Mouse (Mus musculus): Measurements from ENCODE around the gene Odc1. TPM values are rescaled to one million over a fixed set of nuclear protein-coding genes. Genes with fewer than 3 reads are reported as not detected.

Odc1 gene
- polyA plus RNA-seq, 1 experiment from 2014 or later, result 267 TPM

- Histone ChIP-seq H3K27me3 (ENCODE audit: control insufficient read depth, insufficient read depth, low read length) (no peaks in the 10 kb centered on the region), H3K4me3 (ENCODE audit: low read depth, low read length) (no peak overlapping the region), H3K4me2 (replicated peaks; ENCODE audit: low read depth, low read length) (no peak overlapping the region), H3K4me1 (replicated peaks; ENCODE audit: control insufficient read depth, insufficient read depth, low read length) (no peaks in the 10 kb centered on the region), H3K27ac (ENCODE audit: low read depth, low read length) (no peak overlapping the region), H3K9ac (ENCODE audit: low read depth, low read length) (no peak overlapping the region), H3K36me3 (ENCODE audit: control insufficient read depth, insufficient read depth, low read length) (no peaks in the 10 kb centered on the region), H3K9me3 (ENCODE audit: control insufficient read depth, low read length) (no peaks in the 10 kb centered on the region)
- ATAC-seq (ENCODE audit: low FRiP score) (no peak), DNase-seq (ENCODE audit: low spot score) (no peak)
- 85% methylated on average over 4 of the region's 4 CpGs for WGBS
These were observed 30.0 kb downstream of the Odc1 start for GRCm38 (mm10) chr12:17574591-17574990.

- DNase-seq (ENCODE audit: low spot score) (no peak), ATAC-seq (ENCODE audit: low FRiP score) (no peak)
- H3K36me3 ChIP-seq (ENCODE audit: control insufficient read depth, insufficient read depth, low read length), result no peaks in the 10 kb centered on the region
- H3K4me3 ChIP-seq (ENCODE audit: low read depth, low read length), result no peak overlapping the region
- 66% methylated on average over 5 of the region's 5 CpGs for WGBS
- no peaks in the 10 kb centered on the region for H3K9me3 ChIP-seq (ENCODE audit: control insufficient read depth, low read length)
- no peak overlapping the region for H3K27ac ChIP-seq (ENCODE audit: low read depth, low read length)
- no peak overlapping the region for H3K9ac ChIP-seq (ENCODE audit: low read depth, low read length)
- H3K4me1 ChIP-seq (replicated peaks; ENCODE audit: control insufficient read depth, insufficient read depth, low read length), result no peaks in the 10 kb centered on the region
- no peak overlapping the region for H3K4me2 ChIP-seq (replicated peaks; ENCODE audit: low read depth, low read length)
- H3K27me3 ChIP-seq (ENCODE audit: control insufficient read depth, insufficient read depth, low read length), result no peaks in the 10 kb centered on the region
These were observed 30.7 kb downstream of the Odc1 start for GRCm38 (mm10) chr12:17575156-17575910.

GRCm38 (mm10) chr12:17576041-17576440 is 31.4 kb downstream of the Odc1 start:
- no peak overlapping the region for H3K4me3 ChIP-seq (ENCODE audit: low read depth, low read length)
- H3K36me3 ChIP-seq (ENCODE audit: control insufficient read depth, insufficient read depth, low read length), result no peaks in the 10 kb centered on the region
- ATAC-seq (ENCODE audit: low FRiP score), result 0 out of 2 replicates have a peak, but pooled peaks have one; percentile 51
- WGBS, result 5% methylated on average over 6 of the region's 6 CpGs
- H3K9me3 ChIP-seq (ENCODE audit: control insufficient read depth, low read length), result no peaks in the 10 kb centered on the region
- no peak overlapping the region for H3K4me2 ChIP-seq (replicated peaks; ENCODE audit: low read depth, low read length)
- DNase-seq (ENCODE audit: low spot score), result no peak
- H3K9ac ChIP-seq (ENCODE audit: low read depth, low read length), result no peak overlapping the region
- no peak overlapping the region for H3K27ac ChIP-seq (ENCODE audit: low read depth, low read length)
- H3K4me1 ChIP-seq (replicated peaks; ENCODE audit: control insufficient read depth, insufficient read depth, low read length), result no peaks in the 10 kb centered on the region
- no peaks in the 10 kb centered on the region for H3K27me3 ChIP-seq (ENCODE audit: control insufficient read depth, insufficient read depth, low read length)

- no peak overlapping the region for H3K27ac ChIP-seq (ENCODE audit: low read depth, low read length)
These were observed 34.0 kb downstream of the Odc1 start for GRCm38 (mm10) chr12:17578601-17579000.

GRCm38 (mm10) chr12:17581001-17581400 is 36.4 kb downstream of the Odc1 start:
- Histone ChIP-seq H3K27ac (ENCODE audit: low read depth, low read length) (no peak overlapping the region), H3K4me3 (ENCODE audit: low read depth, low read length) (no peak overlapping the region), H3K9ac (ENCODE audit: low read depth, low read length) (no peak overlapping the region), H3K4me1 (replicated peaks; ENCODE audit: control insufficient read depth, insufficient read depth, low read length) (no peaks in the 10 kb centered on the region), H3K9me3 (ENCODE audit: control insufficient read depth, low read length) (no peaks in the 10 kb centered on the region), H3K36me3 (ENCODE audit: control insufficient read depth, insufficient read depth, low read length) (no peaks in the 10 kb centered on the region), H3K27me3 (ENCODE audit: control insufficient read depth, insufficient read depth, low read length) (no peaks in the 10 kb centered on the region), H3K4me2 (replicated peaks; ENCODE audit: low read depth, low read length) (no peak overlapping the region)
- no peak for ATAC-seq (ENCODE audit: low FRiP score)
- WGBS, result 68% methylated on average over 6 of the region's 6 CpGs
- DNase-seq (ENCODE audit: low spot score), result no peak

More at GRCm38 (mm10) chr12:17578601-17579000, 34.0 kb downstream of the Odc1 start:
- no peaks in the 10 kb centered on the region for H3K4me1 ChIP-seq (replicated peaks; ENCODE audit: control insufficient read depth, insufficient read depth, low read length)
- H3K9me3 ChIP-seq (ENCODE audit: control insufficient read depth, low read length), result no peaks in the 10 kb centered on the region
- no peak overlapping the region for H3K4me3 ChIP-seq (ENCODE audit: low read depth, low read length)
- no peak for DNase-seq (ENCODE audit: low spot score)
- H3K9ac ChIP-seq (ENCODE audit: low read depth, low read length), result no peak overlapping the region
- ATAC-seq (ENCODE audit: low FRiP score), result no peak
- WGBS, result 63% methylated on average over 4 of the region's 4 CpGs
- no peak overlapping the region for H3K4me2 ChIP-seq (replicated peaks; ENCODE audit: low read depth, low read length)
- H3K36me3 ChIP-seq (ENCODE audit: control insufficient read depth, insufficient read depth, low read length), result no peaks in the 10 kb centered on the region
- H3K27me3 ChIP-seq (ENCODE audit: control insufficient read depth, insufficient read depth, low read length), result no peaks in the 10 kb centered on the region

- H3K4me3 ChIP-seq (ENCODE audit: low read depth, low read length), result no peak overlapping the region
- no peaks in the 10 kb centered on the region for H3K4me1 ChIP-seq (replicated peaks; ENCODE audit: control insufficient read depth, insufficient read depth, low read length)
- WGBS, result 96% methylated on average over 4 of the region's 4 CpGs
- H3K36me3 ChIP-seq (ENCODE audit: control insufficient read depth, insufficient read depth, low read length), result no peaks in the 10 kb centered on the region
- DNase-seq (ENCODE audit: low spot score) (no peak), ATAC-seq (ENCODE audit: low FRiP score) (no peak)
- no peaks in the 10 kb centered on the region for H3K27me3 ChIP-seq (ENCODE audit: control insufficient read depth, insufficient read depth, low read length)
- H3K9me3 ChIP-seq (ENCODE audit: control insufficient read depth, low read length), result no peaks in the 10 kb centered on the region
- no peak overlapping the region for H3K27ac ChIP-seq (ENCODE audit: low read depth, low read length)
- H3K4me2 ChIP-seq (replicated peaks; ENCODE audit: low read depth, low read length), result no peak overlapping the region
- H3K9ac ChIP-seq (ENCODE audit: low read depth, low read length), result no peak overlapping the region
These were observed 37.8 kb downstream of the Odc1 start for GRCm38 (mm10) chr12:17582406-17582805.

- DNase-seq (ENCODE audit: low spot score) (no peak), ATAC-seq (ENCODE audit: low FRiP score) (peak; percentile 30; the same call in 1 of the 2 replicates)
- 37% methylated on average over 3 of the region's 3 CpGs for WGBS
These were observed 39.3 kb downstream of the Odc1 start for GRCm38 (mm10) chr12:17583860-17584259.

GRCm38 (mm10) chr12:17586011-17586410 is 41.4 kb downstream of the Odc1 start:
- no peak overlapping the region for H3K4me2 ChIP-seq (replicated peaks; ENCODE audit: low read depth, low read length)
- H3K4me1 ChIP-seq (replicated peaks; ENCODE audit: control insufficient read depth, insufficient read depth, low read length), result no peaks in the 10 kb centered on the region
- ATAC-seq (ENCODE audit: low FRiP score) (no peak), DNase-seq (ENCODE audit: low spot score) (no peak)
- WGBS, result 92% methylated on average over 3 of the region's 3 CpGs
- H3K4me3 ChIP-seq (ENCODE audit: low read depth, low read length), result no peak overlapping the region
- H3K27me3 ChIP-seq (ENCODE audit: control insufficient read depth, insufficient read depth, low read length), result no peaks in the 10 kb centered on the region
- H3K27ac ChIP-seq (ENCODE audit: low read depth, low read length), result no peak overlapping the region
- H3K36me3 ChIP-seq (ENCODE audit: control insufficient read depth, insufficient read depth, low read length), result no peaks in the 10 kb centered on the region
- H3K9ac ChIP-seq (ENCODE audit: low read depth, low read length), result no peak overlapping the region
- no peaks in the 10 kb centered on the region for H3K9me3 ChIP-seq (ENCODE audit: control insufficient read depth, low read length)

More at GRCm38 (mm10) chr12:17583860-17584259, 39.3 kb downstream of the Odc1 start:
- Histone ChIP-seq H3K27ac (ENCODE audit: low read depth, low read length) (no peak overlapping the region), H3K4me2 (replicated peaks; ENCODE audit: low read depth, low read length) (no peak overlapping the region), H3K9me3 (ENCODE audit: control insufficient read depth, low read length) (no peaks in the 10 kb centered on the region), H3K27me3 (ENCODE audit: control insufficient read depth, insufficient read depth, low read length) (no peaks in the 10 kb centered on the region), H3K36me3 (ENCODE audit: control insufficient read depth, insufficient read depth, low read length) (no peaks in the 10 kb centered on the region), H3K4me3 (ENCODE audit: low read depth, low read length) (no peak overlapping the region), H3K9ac (ENCODE audit: low read depth, low read length) (no peak overlapping the region), H3K4me1 (replicated peaks; ENCODE audit: control insufficient read depth, insufficient read depth, low read length) (no peaks in the 10 kb centered on the region)

- DNase-seq (ENCODE audit: low spot score) (no peak), ATAC-seq (ENCODE audit: low FRiP score) (no peak)
These were observed 43.8 kb downstream of the Odc1 start for GRCm38 (mm10) chr12:17588436-17588835.

More at GRCm38 (mm10) chr12:17588436-17588835, 43.8 kb downstream of the Odc1 start:
- Histone ChIP-seq H3K4me1 (replicated peaks; ENCODE audit: control insufficient read depth, insufficient read depth, low read length) (no peaks in the 10 kb centered on the region), H3K4me2 (replicated peaks; ENCODE audit: low read depth, low read length) (no peak overlapping the region), H3K4me3 (ENCODE audit: low read depth, low read length) (no peak overlapping the region), H3K36me3 (ENCODE audit: control insufficient read depth, insufficient read depth, low read length) (no peaks in the 10 kb centered on the region), H3K9me3 (ENCODE audit: control insufficient read depth, low read length) (no peaks in the 10 kb centered on the region), H3K9ac (ENCODE audit: low read depth, low read length) (no peak overlapping the region), H3K27me3 (ENCODE audit: control insufficient read depth, insufficient read depth, low read length) (no peaks in the 10 kb centered on the region), H3K27ac (ENCODE audit: low read depth, low read length) (no peak overlapping the region)
- WGBS, result 91% methylated on average over 3 of the region's 3 CpGs

Data from hindbrain, embryonic 11.5 days (tissue).